Mouse (Mus musculus) MEL (cell line): Measurements from ENCODE around the gene Gm5741. TPM values are rescaled to one million over a fixed set of nuclear protein-coding genes. Genes with fewer than 3 reads are reported as not detected.

Source experiments
- DNase-seq: peaks from one replicate; pipeline ENCODE4 v3.0.0; 2011; ENCODE audit warnings: low read depth, low spot score
- H3K27ac ChIP-seq: 2 replicates; pipeline ENCODE4 v1.5.1; 2012; ENCODE audit warnings: low read depth, mild to moderate bottlenecking, control low read depth, low read length, moderate library complexity; ENCODE audit not compliant: control insufficient read depth
- H3K27me3 ChIP-seq, 2 experiments: fragments of 150-350 bp in 1 of 2; sonication (generic) in 1 of 2; 2 replicates each; pipeline ENCODE4 v1.6.1; 2012; ENCODE audit warnings: low read length in 2 of 2, mild to moderate bottlenecking in 2 of 2, improper control_type of control experiment in 1 of 2, moderate library complexity in 1 of 2; ENCODE audit not compliant: insufficient read depth in 2 of 2, control insufficient read depth in 1 of 2
- H3K36me3 ChIP-seq, 2 experiments: 2 replicates each; pipeline ENCODE4 v1.6.1; 2012 to 2014; ENCODE audit warnings: low read length in 2 of 2, improper control_type of control experiment in 1 of 2, inconsistent platforms in 1 of 2, mild to moderate bottlenecking in 1 of 2; ENCODE audit not compliant: insufficient read depth in 2 of 2, control insufficient read depth in 1 of 2
- H3K4me1 ChIP-seq, 2 experiments: fragments of 150-350 bp in 1 of 2; sonication (generic) in 1 of 2; 2 replicates each; pipeline ENCODE4 v1.6.1; 2012; ENCODE audit warnings: low read length in 2 of 2, improper control_type of control experiment in 1 of 2, mild to moderate bottlenecking in 1 of 2; ENCODE audit not compliant: insufficient read depth in 2 of 2, control insufficient read depth in 1 of 2
- H3K4me3 ChIP-seq, 2 experiments: fragments of 150-350 bp in 1 of 2; sonication (generic) in 1 of 2; 2 replicates each; pipeline ENCODE4 v1.5.1; 2012; ENCODE audit warnings: low read depth in 2 of 2, low read length in 2 of 2, mild to moderate bottlenecking in 2 of 2, moderate library complexity in 2 of 2, control low read depth in 1 of 2, improper control_type of control experiment in 1 of 2; ENCODE audit not compliant: control insufficient read depth in 1 of 2, insufficient read depth in 1 of 2
- H3K79me2 ChIP-seq: 2 replicates; pipeline ENCODE4 v1.6.1; 2012; ENCODE audit warnings: mild to moderate bottlenecking, low read length, moderate library complexity; ENCODE audit not compliant: control insufficient read depth, poor library complexity, insufficient read depth
- H3K9ac ChIP-seq: 2 replicates; pipeline ENCODE4 v1.6.1; 2012; ENCODE audit warnings: low read depth, mild to moderate bottlenecking, control low read depth, low read length, moderate library complexity; ENCODE audit not compliant: control insufficient read depth, poor library complexity, severe bottlenecking
- H3K9me3 ChIP-seq: fragments of 150-350 bp; sonication (generic); replicated peaks from 2 replicates; pipeline ENCODE4 v1.6.1; 2012; ENCODE audit warnings: mild to moderate bottlenecking, low read length, improper control_type of control experiment, moderate library complexity; ENCODE audit not compliant: insufficient read depth
- BHLHE40 ChIP-seq: IDR thresholded peaks from 2 replicates; pipeline ENCODE4 v1.6.1; 2012; ENCODE audit warnings: low read depth, mild to moderate bottlenecking, inconsistent platforms, low read length, improper control_type of control experiment, borderline replicate concordance
- CHD1 ChIP-seq: IDR thresholded peaks from 2 replicates; pipeline ENCODE4 v1.6.1; 2012; ENCODE audit warnings: low read depth, mild to moderate bottlenecking, inconsistent platforms, low read length, improper control_type of control experiment
- CTCF ChIP-seq, 3 experiments: IDR thresholded peaks in 2 of 3; conservative IDR thresholded peaks in 1 of 3; 2 replicates each; pipeline ENCODE4 v1.5.1; 2011 to 2012; ENCODE audit warnings: low read length in 3 of 3, low read depth in 2 of 3, mild to moderate bottlenecking in 2 of 3, improper control_type of control experiment in 1 of 3, inconsistent platforms in 1 of 3, mixed read lengths in 1 of 3, moderate library complexity in 1 of 3; ENCODE audit not compliant: control insufficient read depth in 1 of 3, insufficient read depth in 1 of 3, poor library complexity in 1 of 3, severe bottlenecking in 1 of 3
- ELF1 ChIP-seq: IDR thresholded peaks from 2 replicates; pipeline ENCODE4 v1.6.1; 2014; ENCODE audit warnings: low read depth, mild to moderate bottlenecking, inconsistent platforms, low read length, improper control_type of control experiment, moderate library complexity
- GABPA ChIP-seq: IDR thresholded peaks from 2 replicates; pipeline ENCODE4 v1.6.1; 2012; ENCODE audit warnings: low read depth, mild to moderate bottlenecking, inconsistent platforms, low read length, improper control_type of control experiment, moderate library complexity
- GATA1 ChIP-seq: IDR thresholded peaks from 2 replicates; pipeline ENCODE4 v1.6.1; 2011; ENCODE audit warnings: low read depth, low read length, improper control_type of control experiment
- JUND ChIP-seq: IDR thresholded peaks from 2 replicates; pipeline ENCODE4 v1.6.1; 2011; ENCODE audit warnings: low read depth, mild to moderate bottlenecking, improper control_type of control experiment, low read length
- KAT2A ChIP-seq: conservative IDR thresholded peaks from 2 replicates; pipeline ENCODE4 v1.6.1; 2012; ENCODE audit warnings: low read depth, low read length, improper control_type of control experiment, inconsistent platforms
- MAFK ChIP-seq: IDR thresholded peaks from 2 replicates; pipeline ENCODE4 v1.6.1; 2011; ENCODE audit warnings: low read depth, mild to moderate bottlenecking, low read length, improper control_type of control experiment, borderline replicate concordance
- MAZ ChIP-seq: IDR thresholded peaks from 2 replicates; pipeline ENCODE4 v1.6.1; 2012; ENCODE audit warnings: low read depth, mild to moderate bottlenecking, inconsistent platforms, low read length, improper control_type of control experiment
- MEF2A ChIP-seq: IDR thresholded peaks from 2 replicates; pipeline ENCODE4 v1.6.1; 2014; ENCODE audit warnings: low read depth, mild to moderate bottlenecking, inconsistent platforms, low read length, improper control_type of control experiment; ENCODE audit not compliant: poor library complexity, insufficient replicate concordance, severe bottlenecking; ENCODE audit errors: extremely low read depth
- MXI1 ChIP-seq: IDR thresholded peaks from 2 replicates; pipeline ENCODE4 v1.6.1; 2011; ENCODE audit warnings: mild to moderate bottlenecking, low read depth, low read length, improper control_type of control experiment
- NELFE ChIP-seq: IDR thresholded peaks from 2 replicates; pipeline ENCODE4 v1.6.1; 2011; ENCODE audit warnings: low read depth, low read length, improper control_type of control experiment
- NRF1 ChIP-seq: IDR thresholded peaks from 2 replicates; pipeline ENCODE4 v1.6.1; 2014; ENCODE audit warnings: low read depth, mild to moderate bottlenecking, inconsistent platforms, low read length, improper control_type of control experiment, moderate library complexity; ENCODE audit not compliant: poor library complexity, insufficient read depth, severe bottlenecking
- POLR2A ChIP-seq, 2 experiments: IDR thresholded peaks; 2 replicates each; pipeline ENCODE4 v1.6.1; 2011 to 2012; ENCODE audit warnings: low read length in 2 of 2, mild to moderate bottlenecking in 2 of 2, control low read depth in 1 of 2, improper control_type of control experiment in 1 of 2, low read depth in 1 of 2, moderate library complexity in 1 of 2; ENCODE audit not compliant: control insufficient read depth in 1 of 2, insufficient read depth in 1 of 2, poor library complexity in 1 of 2
- POLR2AphosphoS2 ChIP-seq: IDR thresholded peaks from 2 replicates; pipeline ENCODE4 v1.6.1; 2011; ENCODE audit warnings: low read length, improper control_type of control experiment
- POLR2AphosphoS5 ChIP-seq: IDR thresholded peaks from 2 replicates; pipeline ENCODE4 v1.6.1; 2012; ENCODE audit warnings: low read depth, borderline replicate concordance, mild to moderate bottlenecking, inconsistent platforms, low read length, moderate library complexity, mixed read lengths
- RAD21 ChIP-seq: IDR thresholded peaks from 2 replicates; pipeline ENCODE4 v1.6.1; 2011; ENCODE audit warnings: mild to moderate bottlenecking, low read depth, low read length, improper control_type of control experiment
- SIN3A ChIP-seq: IDR thresholded peaks from 2 replicates; pipeline ENCODE4 v1.6.1; 2012; ENCODE audit warnings: low read length, improper control_type of control experiment, inconsistent platforms
- SMC3 ChIP-seq: IDR thresholded peaks from 2 replicates; pipeline ENCODE4 v1.6.1; 2011; ENCODE audit warnings: low read depth, low read length, improper control_type of control experiment
- TAL1 ChIP-seq: IDR thresholded peaks from 2 replicates; pipeline ENCODE4 v1.6.1; 2012; ENCODE audit warnings: mild to moderate bottlenecking, inconsistent platforms, low read length, moderate library complexity, mixed read lengths
- UBTF ChIP-seq: IDR thresholded peaks from 2 replicates; pipeline ENCODE4 v1.6.1; 2012; ENCODE audit warnings: low read depth, mild to moderate bottlenecking, inconsistent platforms, low read length, improper control_type of control experiment, moderate library complexity, borderline replicate concordance; ENCODE audit not compliant: insufficient read depth
- USF1 ChIP-seq: IDR thresholded peaks from 2 replicates; pipeline ENCODE4 v1.6.1; 2014; ENCODE audit warnings: low read depth, mild to moderate bottlenecking, inconsistent platforms, low read length, improper control_type of control experiment, moderate library complexity
- USF2 ChIP-seq, 2 experiments: IDR thresholded peaks; 2 replicates each; pipeline ENCODE4 v1.6.1; 2011 to 2012; ENCODE audit warnings: improper control_type of control experiment in 2 of 2, low read length in 2 of 2, borderline replicate concordance in 1 of 2, inconsistent platforms in 1 of 2, low read depth in 1 of 2, mild to moderate bottlenecking in 1 of 2; ENCODE audit not compliant: insufficient read depth in 1 of 2
- ZC3H11A ChIP-seq: IDR thresholded peaks from 2 replicates; pipeline ENCODE4 v1.6.1; 2012; ENCODE audit warnings: low read depth, mild to moderate bottlenecking, inconsistent platforms, low read length, improper control_type of control experiment
- ZKSCAN1 ChIP-seq: IDR thresholded peaks from 2 replicates; pipeline ENCODE4 v1.6.1; 2012; ENCODE audit warnings: low read depth, mild to moderate bottlenecking, inconsistent platforms, low read length, improper control_type of control experiment, moderate library complexity
- ZNF384 ChIP-seq: IDR thresholded peaks from 2 replicates; pipeline ENCODE4 v1.6.1; 2012; ENCODE audit warnings: low read depth, mild to moderate bottlenecking, inconsistent platforms, low read length, improper control_type of control experiment
- polyA plus RNA-seq, 2 experiments: library from polyadenylated mRNA; stranded (reverse) in 1 of 2; unstranded in 1 of 2; fragments of >175 nt in 1 of 2; fragments of >200 nt in 1 of 2; gene quantifications; 2 replicates each; pipeline versions ENCODE4 v1.2.1 to v1.2.4; 2012; ENCODE audit warnings: low replicate concordance in 2 of 2, low read depth in 1 of 2; ENCODE audit not compliant: insufficient read length in 2 of 2, insufficient read depth in 1 of 2, missing spikeins in 1 of 2
- total RNA-seq: library from RNA; depleted of rRNA; stranded (reverse); fragments of 300-350 nt; gene quantifications from 2 replicates; pipeline ENCODE4 v1.2.3, GENCODE M21; 2012

The Gm5741 gene
- total and polyA plus RNA-seq, 3 experiments, result 1.0 TPM; not detected in 2

DNA sequence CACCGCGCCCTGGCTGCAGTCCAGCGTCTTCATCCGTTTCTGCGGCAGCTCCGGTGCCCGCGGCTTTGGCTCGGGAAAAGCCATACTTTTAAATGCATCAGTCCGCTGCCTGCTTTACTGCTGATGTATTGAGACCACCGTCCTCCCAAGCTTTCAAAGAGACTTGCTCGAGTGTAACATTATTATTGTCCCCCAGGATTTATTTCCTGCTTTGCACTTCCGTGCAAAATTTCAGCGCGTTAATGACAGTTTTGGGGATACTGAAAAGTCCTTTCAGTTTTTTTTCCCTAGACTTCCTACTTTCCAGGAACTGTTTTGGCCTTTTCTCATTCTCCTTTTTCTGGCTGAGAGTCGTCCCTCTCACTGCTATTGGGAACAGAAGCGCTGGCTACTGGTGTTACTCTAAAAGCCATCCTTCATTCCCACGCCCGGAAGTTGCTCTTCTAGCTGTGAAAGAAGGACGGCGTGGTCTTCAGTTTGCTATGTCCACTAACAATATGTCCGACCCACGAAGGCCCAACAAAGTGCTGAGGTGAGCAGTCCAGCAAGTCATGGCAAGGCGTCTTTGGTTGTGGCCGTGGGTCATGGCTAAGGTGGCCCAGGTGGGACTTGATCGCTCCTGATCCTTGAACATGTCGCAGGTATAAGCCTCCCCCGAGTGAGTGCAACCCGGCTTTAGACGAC is 12.9 kb upstream of the Gm5741 start, which contains the start of gene Wdr83os (continued):
- TF ChIP-seq GATA1 (no peak), ELF1 (peak; percentile 63; the same call in 1 of the 2 replicates)

DNA sequence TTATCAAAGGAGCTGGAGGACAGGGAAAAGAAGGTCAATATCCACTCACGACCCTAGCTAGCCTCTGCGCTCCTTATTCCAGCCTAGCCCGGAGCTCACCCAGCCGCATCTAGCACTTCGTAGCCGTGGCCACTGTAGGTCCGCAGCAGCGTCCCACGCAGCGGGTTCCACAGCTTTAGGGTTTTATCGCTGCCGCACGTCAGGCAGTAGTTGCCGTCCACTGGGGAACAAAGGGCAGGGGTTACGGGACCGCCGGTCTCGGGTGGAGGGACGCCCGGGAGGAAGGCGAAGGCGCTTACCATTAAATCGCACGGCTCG is 12.4 kb upstream of the Gm5741 start:
- H3K4me1 ChIP-seq, result peaks cover 8 to 26% of the 10 kb centered on the region in 2 experiments

GRCm38 (mm10) chr8:85076993-85077392 is 9.2 kb upstream of the Gm5741 start:
- Histone ChIP-seq H3K36me3 (peaks cover 0 to 2% of the 10 kb centered on the region in 2 experiments; a peak in 3 of 4 replicates), H3K79me2 (peaks cover 22% of the 10 kb centered on the region), H3K9ac (no peak overlapping the region), H3K27ac (no peak overlapping the region), H3K4me3 (no peak overlapping the region), H3K27me3 (no peaks in the 10 kb centered on the region), H3K4me1 (peaks cover 0 to 11% of the 10 kb centered on the region in 2 experiments; a peak in 1 of 4 replicates), H3K9me3 (no peaks in the 10 kb centered on the region)
- DNase-seq, result peak; percentile 90
- TF ChIP-seq POLR2A (IDR thresholded peaks at IDR 0.05; ENCODE audit: control insufficient read depth in 1 of 2, insufficient read depth in 1 of 2, low read depth in 1 of 2, low read length in 2 of 2, poor library complexity in 1 of 2) (no peak), NELFE (no peak), NRF1 (no peak), UBTF (no peak), POLR2AphosphoS2 (no peak), USF2 (IDR thresholded peaks at IDR 0.05; ENCODE audit: borderline replicate concordance in 1 of 2, insufficient read depth in 1 of 2, low read depth in 1 of 2, low read length in 2 of 2) (no peak), SIN3A (peak; percentile 62; the same call in 1 of the 2 replicates), ELF1 (no peak), POLR2AphosphoS5 (no peak), GABPA (no peak), KAT2A (no peak), SMC3 (peak; percentile 88), CHD1 (no peak), RAD21 (peak; percentile 84), ZKSCAN1 (no peak), MAZ (0 out of 2 replicates have a peak, but pooled peaks have one; percentile 26), GATA1 (no peak), MEF2A (no peak), MAFK (no peak), ZNF384 (no peak), JUND (no peak), USF1 (no peak), CTCF (IDR thresholded peaks at IDR 0.05 in 2 of 3, conservative IDR thresholded peaks at IDR 0.05 in 1 of 3; ENCODE audit: control insufficient read depth in 1 of 3, insufficient read depth in 1 of 3, low read depth in 2 of 3, low read length in 3 of 3, poor library complexity in 1 of 3, severe bottlenecking in 1 of 3) (peak; percentile 80 to 95 (median 90)), MXI1 (no peak), ZC3H11A (peak; percentile 82), TAL1 (no peak), BHLHE40 (no peak)

More for the DNA sequence above, 12.4 kb upstream of the Gm5741 start:
- TF ChIP-seq POLR2A (IDR thresholded peaks at IDR 0.05; ENCODE audit: control insufficient read depth in 1 of 2, insufficient read depth in 1 of 2, low read depth in 1 of 2, low read length in 2 of 2, poor library complexity in 1 of 2) (peak in 1 of 2 experiments; percentile 43; a peak in 1 of 4 replicates), MAFK (no peak)
- DNase-seq, result no peak
- Histone ChIP-seq H3K27me3 (no peaks in the 10 kb centered on the region), H3K79me2 (peaks cover 10% of the 10 kb centered on the region), H3K27ac (peak overlapping the region; percentile 71), H3K9me3 (no peaks in the 10 kb centered on the region), H3K36me3 (peaks cover 2 to 16% of the 10 kb centered on the region in 2 experiments), H3K4me3 (peak overlapping the region; percentile 85 to 91), H3K9ac (peak overlapping the region; percentile 89)
